Mouse (Mus musculus) midbrain, embryonic 15.5 days (tissue): ENCODE measurements around the gene Dab1. TPM values are rescaled to one million over a fixed set of nuclear protein-coding genes. Genes with fewer than 3 reads are reported as not detected.

Experiments
- ATAC-seq: fragments of 200-750 bp; cut with Nextera tagmentation; replicated peaks from 2 replicates; pipeline ENCODE4 v1.8.0; 2017; ENCODE audit warnings: moderate TSS enrichment
- H3K27ac ChIP-seq: fragments of 300-500 bp; sonication (generic); 2 replicates; pipeline ENCODE4 v1.5.1; 2015; ENCODE audit warnings: mild to moderate bottlenecking, inconsistent platforms
- H3K27me3 ChIP-seq: fragments of 300-500 bp; sonication (generic); replicated peaks from 2 replicates; pipeline ENCODE4 v1.6.1; 2015; ENCODE audit warnings: inconsistent platforms
- H3K36me3 ChIP-seq: fragments of 300-500 bp; sonication (generic); replicated peaks from 2 replicates; pipeline ENCODE4 v1.6.1; 2015; ENCODE audit warnings: inconsistent platforms
- H3K4me1 ChIP-seq: fragments of 300-500 bp; sonication (generic); 2 replicates; pipeline ENCODE4 v1.6.1; 2015; ENCODE audit warnings: inconsistent platforms
- H3K4me2 ChIP-seq: fragments of 300-500 bp; sonication (generic); 2 replicates; pipeline ENCODE4 v1.6.1; 2015; ENCODE audit warnings: inconsistent platforms, mild to moderate bottlenecking, moderate library complexity
- H3K4me3 ChIP-seq: fragments of 300-500 bp; sonication (generic); 2 replicates; pipeline ENCODE4 v1.5.1; 2015; ENCODE audit warnings: mild to moderate bottlenecking, inconsistent platforms
- H3K9ac ChIP-seq: fragments of 300-500 bp; sonication (generic); 2 replicates; pipeline ENCODE4 v1.6.1; 2015; ENCODE audit warnings: mild to moderate bottlenecking, inconsistent platforms
- H3K9me3 ChIP-seq: fragments of 300-500 bp; sonication (generic); 2 replicates; pipeline ENCODE4 v1.6.1; 2016; ENCODE audit warnings: inconsistent platforms
- WGBS: fragments of 180-500 bp; shearing (Covaris S2); methylation state at CpG from one replicate; pipeline ENCODE4 v1.1.7; 2015; ENCODE audit warnings: mixed read lengths; 5-methylcytosine and 5-hydroxymethylcytosine counted together
- polyA plus RNA-seq: library from polyadenylated mRNA; unstranded; fragments of >200 nt; fragmentation: Nextera tagmentation; extraction: Ambion mirVana; gene quantifications from 2 replicates; pipeline ENCODE4 v1.2.1, GENCODE M21; 2015

The Dab1 gene
- polyA plus RNA-seq, 1 experiment from 2014 or later = 135 TPM

DNA sequence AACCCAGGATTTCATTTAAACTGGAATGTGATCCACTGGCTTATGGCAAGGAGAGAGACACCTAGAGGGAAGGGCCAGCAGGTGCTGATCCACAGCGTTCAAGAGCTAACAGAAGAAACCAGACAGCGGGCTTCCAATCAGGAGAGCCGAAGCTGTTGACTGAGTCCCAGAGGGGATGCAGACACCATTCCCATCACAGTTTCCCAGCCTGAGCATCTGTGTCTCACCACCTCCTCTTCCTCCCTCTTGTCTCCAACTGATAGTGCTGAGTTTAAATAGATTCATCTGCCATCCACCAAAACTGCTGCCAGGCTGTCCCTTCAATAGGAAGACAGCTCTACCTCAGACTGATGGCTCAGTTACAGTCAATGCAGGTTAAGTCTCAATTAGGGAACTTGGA lies 1134.9 kb downstream of the Dab1 start:
- Histone ChIP-seq H3K4me2 (no peak overlapping the region), H3K36me3 (no peaks in the 10 kb centered on the region), H3K9ac (no peak overlapping the region), H3K9me3 (no peaks in the 10 kb centered on the region), H3K27me3 (no peaks in the 10 kb centered on the region), H3K4me3 (no peak overlapping the region), H3K4me1 (no peaks in the 10 kb centered on the region), H3K27ac (no peak overlapping the region)
- WGBS = 75% methylated on average over 3 of the region's 3 CpGs
- ATAC-seq = no peak

- Histone ChIP-seq H3K4me3 (0 out of 2 replicates have a peak overlapping the region, but pooled peaks have one; percentile 1), H3K4me2 (peak overlapping the region; percentile 20), H3K27ac (peak overlapping the region; percentile 71), H3K9ac (no peak overlapping the region), H3K4me1 (peaks cover 11% of the 10 kb centered on the region), H3K27me3 (no peaks in the 10 kb centered on the region), H3K36me3 (no peaks in the 10 kb centered on the region), H3K9me3 (no peaks in the 10 kb centered on the region)
- 19% methylated on average over 13 of the region's 13 CpGs for WGBS
- ATAC-seq = peak; percentile 92
Observed at GRCm38 (mm10) chr4:104760878-104761624, 1141.9 kb downstream of the Dab1 start.

DNA sequence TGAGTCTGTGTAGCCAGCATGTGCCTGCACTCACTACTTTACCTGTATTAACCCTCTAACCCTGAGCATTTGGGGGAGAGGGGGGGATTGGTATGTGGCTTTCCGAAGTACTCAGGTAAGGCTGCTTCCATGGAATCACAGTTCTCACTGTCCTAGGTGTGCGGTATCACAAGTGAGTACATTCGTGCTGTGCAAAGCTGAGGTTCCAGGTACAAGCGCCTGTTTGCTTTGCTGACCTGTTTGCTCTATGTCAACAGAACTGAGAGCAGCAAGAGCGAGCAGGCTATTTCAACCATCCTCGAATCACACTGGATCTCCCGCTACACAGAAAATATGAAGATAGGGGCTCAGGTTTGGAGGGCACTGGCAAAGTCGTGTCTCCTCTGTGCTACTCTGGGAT lies 1146.9 kb downstream of the Dab1 start, which contains the start of gene C8b:
Gene C8b, plus strand, starts transcription at position 253 of the 400 bp plus-strand sequence.
- no peak for ATAC-seq
- Histone ChIP-seq H3K4me2 (no peak within 1 kb of the TSS), H3K9ac (no peak within 1 kb of the TSS), H3K4me1 (peaks cover 10% of the 10 kb centered on the region), H3K4me3 (no peak within 1 kb of the TSS), H3K36me3 (no peaks in the 10 kb centered on the region), H3K27ac (no peak within 1 kb of the TSS), H3K27me3 (no peaks in the 10 kb centered on the region), H3K9me3 (no peaks in the 10 kb centered on the region)
- WGBS = 95% methylated on average over 8 of the region's 8 CpGs

GRCm38 (mm10) chr4:104768190-104768589 lies 1149.0 kb downstream of the Dab1 start:
- Histone ChIP-seq H3K27ac (no peak overlapping the region), H3K4me3 (no peak overlapping the region), H3K27me3 (no peaks in the 10 kb centered on the region), H3K36me3 (no peaks in the 10 kb centered on the region), H3K4me2 (no peak overlapping the region), H3K4me1 (0 out of 2 replicates have a peak, but pooled peaks cover 4% of the 10 kb centered on the region), H3K9me3 (no peaks in the 10 kb centered on the region), H3K9ac (no peak overlapping the region)
- no peak for ATAC-seq
- 85% methylated on average over 4 of the region's 4 CpGs for WGBS

DNA sequence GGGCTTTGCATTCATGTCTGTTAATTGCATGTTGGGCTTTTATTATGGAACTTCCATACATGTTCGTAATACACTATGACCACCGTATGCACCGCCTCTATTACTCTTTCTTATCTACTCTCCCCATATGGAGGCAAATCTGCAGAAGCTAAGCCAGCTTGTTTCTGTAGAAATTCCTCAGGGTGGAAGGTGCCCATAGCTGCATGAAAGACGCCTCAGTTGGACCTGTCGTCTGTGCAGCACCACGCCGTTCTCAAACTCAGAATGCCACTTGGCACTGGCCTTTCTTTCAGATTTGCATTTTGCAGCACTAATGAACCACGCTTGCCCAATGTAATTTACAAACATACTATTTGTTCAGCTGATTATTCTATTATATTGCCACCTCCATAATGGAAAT lies 1150.4 kb downstream of the Dab1 start:
- H3K9me3 ChIP-seq = no peaks in the 10 kb centered on the region
- H3K4me1 ChIP-seq = 0 out of 2 replicates have a peak, but pooled peaks cover 4% of the 10 kb centered on the region
- no peak overlapping the region for H3K4me3 ChIP-seq
- H3K36me3 ChIP-seq = no peaks in the 10 kb centered on the region
- no peak overlapping the region for H3K27ac ChIP-seq
- H3K4me2 ChIP-seq = no peak overlapping the region
- H3K27me3 ChIP-seq = no peaks in the 10 kb centered on the region
- peak; percentile 63; the same call in 1 of the 2 replicates for ATAC-seq
- no peak overlapping the region for H3K9ac ChIP-seq
- 58% methylated on average over 8 of the region's 8 CpGs for WGBS

- Histone ChIP-seq H3K9me3 (no peaks in the 10 kb centered on the region), H3K27ac (no peak overlapping the region), H3K4me3 (no peak overlapping the region), H3K4me1 (0 out of 2 replicates have a peak, but pooled peaks cover 4% of the 10 kb centered on the region), H3K9ac (no peak overlapping the region), H3K27me3 (no peaks in the 10 kb centered on the region), H3K4me2 (no peak overlapping the region), H3K36me3 (no peaks in the 10 kb centered on the region)
- no peak for ATAC-seq
- 42% methylated on average over 4 of the region's 4 CpGs for WGBS
Observed at GRCm38 (mm10) chr4:104770331-104770730, 1151.2 kb downstream of the Dab1 start.

GRCm38 (mm10) chr4:104775601-104776000 lies 1156.4 kb downstream of the Dab1 start:
- H3K4me1 ChIP-seq = no peaks in the 10 kb centered on the region
- H3K4me2 ChIP-seq = no peak overlapping the region
- H3K36me3 ChIP-seq = no peaks in the 10 kb centered on the region
- no peak overlapping the region for H3K27ac ChIP-seq
- no peaks in the 10 kb centered on the region for H3K27me3 ChIP-seq
- WGBS = 29% methylated on average over 3 of the region's 3 CpGs
- no peaks in the 10 kb centered on the region for H3K9me3 ChIP-seq
- ATAC-seq = no peak
- H3K9ac ChIP-seq = no peak overlapping the region
- no peak overlapping the region for H3K4me3 ChIP-seq

DNA sequence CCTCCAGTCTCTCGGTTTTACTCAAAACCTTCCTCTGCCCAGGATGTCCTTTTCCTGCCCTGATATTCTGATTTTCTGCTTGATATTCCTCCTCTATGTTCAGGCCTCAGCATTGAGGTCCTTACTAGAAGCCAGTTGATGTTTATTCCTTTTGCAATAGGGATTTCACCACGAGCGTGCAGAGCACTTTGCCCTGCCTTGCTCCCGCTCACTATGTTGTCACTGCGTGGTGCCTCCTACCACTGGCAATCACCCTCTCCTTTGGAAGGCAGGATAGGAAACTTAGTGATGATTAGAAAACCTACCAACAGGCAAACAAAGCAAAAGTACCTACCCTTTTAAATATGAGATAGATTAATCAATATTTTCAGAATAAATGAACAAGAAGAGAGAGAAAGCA lies 1160.3 kb downstream of the Dab1 start:
- no peak for ATAC-seq
- 87% methylated on average over 5 of the region's 5 CpGs for WGBS

DNA sequence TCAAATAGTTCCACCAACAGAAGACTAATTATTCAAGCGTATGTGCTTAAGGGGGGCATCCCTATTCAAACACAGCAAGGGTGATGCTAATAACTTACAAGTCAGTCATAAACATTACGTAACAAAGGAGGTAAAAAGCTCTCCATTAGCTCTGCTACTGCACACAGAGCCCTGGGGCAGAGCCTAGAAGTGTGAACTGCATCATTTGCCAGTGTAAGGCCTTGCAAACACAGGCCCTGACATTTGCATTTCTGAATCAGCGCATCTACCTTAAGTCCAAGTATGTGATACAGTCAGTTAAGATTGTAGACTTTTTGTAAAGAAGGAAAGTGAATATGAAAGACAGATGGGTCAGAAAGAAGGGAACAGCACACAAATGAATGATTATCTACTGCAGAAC lies 1162.3 kb downstream of the Dab1 start:
- Histone ChIP-seq H3K27me3 (no peaks in the 10 kb centered on the region), H3K4me1 (no peaks in the 10 kb centered on the region), H3K4me3 (no peak overlapping the region), H3K36me3 (no peaks in the 10 kb centered on the region), H3K4me2 (no peak overlapping the region), H3K27ac (no peak overlapping the region), H3K9me3 (no peaks in the 10 kb centered on the region), H3K9ac (no peak overlapping the region)
- 86% methylated on average over 3 of the region's 3 CpGs for WGBS
- ATAC-seq = no peak

More for the DNA sequence above, 1160.3 kb downstream of the Dab1 start:
- no peaks in the 10 kb centered on the region for H3K27me3 ChIP-seq
- no peaks in the 10 kb centered on the region for H3K4me1 ChIP-seq
- no peaks in the 10 kb centered on the region for H3K36me3 ChIP-seq
- H3K9ac ChIP-seq = no peak overlapping the region
- H3K4me2 ChIP-seq = no peak overlapping the region
- H3K9me3 ChIP-seq = no peaks in the 10 kb centered on the region
- no peak overlapping the region for H3K27ac ChIP-seq
- H3K4me3 ChIP-seq = no peak overlapping the region

- Histone ChIP-seq H3K36me3 (no peaks in the 10 kb centered on the region), H3K4me1 (no peaks in the 10 kb centered on the region), H3K27me3 (no peaks in the 10 kb centered on the region), H3K27ac (no peak overlapping the region), H3K4me2 (no peak overlapping the region), H3K9me3 (no peaks in the 10 kb centered on the region), H3K4me3 (no peak overlapping the region), H3K9ac (no peak overlapping the region)
- whole genome bisulfite sequencing = 84% methylated on average over 4 of the region's 4 CpGs
- ATAC-seq = no peak
Observed at GRCm38 (mm10) chr4:104782346-104782745, 1163.2 kb downstream of the Dab1 start.

- Histone ChIP-seq H3K27ac (no peak overlapping the region), H3K27me3 (no peaks in the 10 kb centered on the region), H3K9me3 (no peaks in the 10 kb centered on the region), H3K4me3 (no peak overlapping the region), H3K36me3 (no peaks in the 10 kb centered on the region), H3K4me2 (no peak overlapping the region), H3K4me1 (no peaks in the 10 kb centered on the region), H3K9ac (no peak overlapping the region)
- 79% methylated on average over 4 of the region's 4 CpGs for WGBS
- ATAC-seq = no peak
Observed at GRCm38 (mm10) chr4:104792111-104792510, 1173.0 kb downstream of the Dab1 start.
